Mouse (Mus musculus) stomach, postnatal 0 days (tissue): ENCODE results near the gene Dhodh.

Source experiments
- CTCF ChIP-seq: IDR thresholded peaks from 2 replicates; pipeline ENCODE4 v1.5.1; 2016; ENCODE audit warnings: antibody characterized with exemption, low read depth, mild to moderate bottlenecking, moderate library complexity
- EP300 ChIP-seq: optimal IDR thresholded peaks from 2 replicates; pipeline ENCODE3; 2016; ENCODE audit warnings: antibody characterized with exemption

DNA sequence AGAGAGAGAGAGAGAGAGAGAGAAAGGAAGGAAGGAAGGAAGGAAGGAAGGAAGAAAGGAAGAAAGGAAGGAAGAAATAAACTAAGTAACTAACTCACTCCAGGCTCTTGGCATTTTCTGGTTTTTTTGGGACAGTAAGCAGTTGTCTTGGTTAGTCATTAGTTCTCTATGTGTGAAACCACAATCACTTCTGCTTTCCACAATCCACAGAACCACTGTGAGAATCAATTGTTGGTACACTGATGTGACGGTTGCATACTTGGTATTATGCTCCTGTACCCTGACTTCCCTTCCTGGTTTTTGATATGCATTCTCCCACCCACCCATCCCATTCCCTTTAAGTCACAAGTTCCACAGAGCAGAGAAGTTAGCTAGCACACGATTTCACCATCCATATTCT is 44.6 kb downstream of the Dhodh start:
- TF ChIP-seq CTCF (no peak), EP300 (no peak)
